Mouse (Mus musculus) lung, adult 2 months (tissue): ENCODE results near the gene Serinc1. TPM values are rescaled to one million over a fixed set of nuclear protein-coding genes. Genes with fewer than 3 reads are reported as not detected.

Experiments used
- DNase-seq: peaks from one replicate; pipeline ENCODE4 v3.0.0; 2022
- H3K4me1 ChIP-seq: fragments of 200-500 bp; 2 replicates; pipeline ENCODE4 v1.6.1; 2011; ENCODE audit warnings: low read length; ENCODE audit not compliant: control insufficient read depth, insufficient read depth
- H3K4me3 ChIP-seq: fragments of 200-500 bp; replicated peaks from 2 replicates; pipeline ENCODE3; 2011; ENCODE audit warnings: low read depth, mild to moderate bottlenecking, control low read depth, low read length; ENCODE audit errors: extremely low read depth
- CTCF ChIP-seq: fragments of 200-500 bp; IDR thresholded peaks from 2 replicates; pipeline ENCODE4 v1.5.1; 2011; ENCODE audit warnings: mild to moderate bottlenecking, low read length, control low read depth; ENCODE audit not compliant: insufficient read depth
- POLR2A ChIP-seq: fragments of 200-500 bp; IDR thresholded peaks from 2 replicates; pipeline ENCODE4 v1.6.1; 2011; ENCODE audit warnings: low read depth, mild to moderate bottlenecking, control low read depth, low read length, borderline replicate concordance; ENCODE audit errors: extremely low read depth
- WGBS: fragments of 180-500 bp; shearing (Covaris S2); methylation state at CpG from one replicate; pipeline ENCODE4 v1.1.7; 2018; 5-methylcytosine and 5-hydroxymethylcytosine counted together
- polyA plus RNA-seq: library from polyadenylated mRNA; depleted of rRNA; stranded (reverse); fragments of >200 nt; gene quantifications from 2 replicates; pipeline ENCODE4 v1.2.3, GENCODE M21; 2012

Serinc1 gene
- polyA plus RNA-seq, 1 experiment: 75.5 TPM

DNA sequence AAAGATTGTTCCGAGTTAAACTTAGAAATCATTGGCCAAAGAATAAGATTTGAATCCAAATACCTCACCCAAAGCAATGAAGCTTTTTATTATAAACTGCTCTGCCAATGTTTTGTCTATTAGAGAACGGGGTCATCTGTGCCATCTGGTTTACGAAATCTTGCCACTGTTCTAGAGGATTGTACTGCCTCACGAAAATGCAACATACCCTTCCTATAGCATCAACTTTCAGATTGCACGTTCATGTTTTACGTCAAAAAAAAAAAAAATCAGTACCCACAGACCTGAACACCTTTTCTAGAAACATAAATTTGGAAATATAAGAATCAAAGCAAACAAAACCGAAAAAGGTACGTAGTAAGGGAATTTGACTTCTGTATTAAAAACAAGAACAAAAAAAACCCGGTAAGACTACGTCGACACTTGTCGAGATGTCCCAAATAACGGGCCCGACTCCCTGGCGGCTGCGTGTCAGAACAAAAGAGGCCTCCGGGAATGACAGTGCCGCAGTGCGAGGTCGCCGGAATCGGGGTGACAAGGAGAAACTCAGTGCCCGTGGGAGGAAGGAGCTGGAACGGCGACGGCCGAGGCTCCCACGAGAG is 613 bp downstream of the Serinc1 start:
- H3K4me1 ChIP-seq: peaks cover 10% of the 10 kb centered on the region
- 2% methylated on average over 28 of the region's 28 CpGs for WGBS
- no peak for TF ChIP-seq CTCF
- no peak for TF ChIP-seq POLR2A
- no peak for DNase-seq
- peak overlapping the region; percentile 88 for H3K4me3 ChIP-seq

DNA sequence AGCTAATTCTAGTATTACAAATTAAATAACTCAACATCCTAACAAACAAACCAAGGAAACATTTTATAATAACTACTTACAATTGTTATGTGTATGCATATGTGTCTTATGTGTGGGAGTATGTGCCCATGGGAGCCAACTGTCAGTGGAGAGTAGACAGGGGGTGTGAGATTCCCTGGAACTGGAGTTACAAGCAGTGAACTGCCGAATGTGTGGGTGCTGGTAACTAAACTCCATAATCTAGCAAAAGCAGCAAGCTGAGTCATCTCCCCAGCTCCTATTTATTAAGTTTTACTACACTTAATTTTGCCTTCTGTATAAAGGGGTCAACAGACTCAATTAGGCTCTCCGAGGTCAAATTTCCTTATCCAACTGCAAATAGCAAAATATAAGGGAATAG is 1.3 kb downstream of the Serinc1 start:
- no peak for DNase-seq
- Histone ChIP-seq H3K4me1 (peaks cover 10% of the 10 kb centered on the region), H3K4me3 (peak overlapping the region; percentile 88)
- WGBS: 49% methylated on average over 2 of the region's 2 CpGs
- no peak for TF ChIP-seq POLR2A
- no peak for TF ChIP-seq CTCF

DNA sequence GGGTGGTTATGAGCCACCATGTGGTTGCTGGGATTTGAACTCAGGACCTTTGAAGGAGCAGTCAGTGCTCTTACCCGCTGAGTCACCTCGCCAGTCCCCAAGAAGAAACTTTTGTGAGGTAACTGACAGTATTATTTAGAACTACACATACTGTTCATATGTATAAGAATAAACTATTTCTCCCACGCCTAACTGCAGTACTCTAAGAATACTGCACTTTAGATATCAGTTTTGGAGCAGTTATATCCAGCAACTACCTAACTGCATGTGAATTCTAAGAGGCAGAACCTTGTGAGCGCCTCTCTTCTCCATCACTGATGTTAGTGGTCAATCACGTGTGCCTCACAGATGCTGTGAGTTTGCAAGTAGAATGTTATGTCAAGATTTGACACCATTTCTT is 5.9 kb downstream of the Serinc1 start:
- Histone ChIP-seq H3K4me3 (no peak overlapping the region), H3K4me1 (peaks cover 8% of the 10 kb centered on the region)
- TF ChIP-seq POLR2A (no peak), CTCF (no peak)
- DNase-seq: no peak
- 95% methylated on average over 5 of the region's 5 CpGs for WGBS

DNA sequence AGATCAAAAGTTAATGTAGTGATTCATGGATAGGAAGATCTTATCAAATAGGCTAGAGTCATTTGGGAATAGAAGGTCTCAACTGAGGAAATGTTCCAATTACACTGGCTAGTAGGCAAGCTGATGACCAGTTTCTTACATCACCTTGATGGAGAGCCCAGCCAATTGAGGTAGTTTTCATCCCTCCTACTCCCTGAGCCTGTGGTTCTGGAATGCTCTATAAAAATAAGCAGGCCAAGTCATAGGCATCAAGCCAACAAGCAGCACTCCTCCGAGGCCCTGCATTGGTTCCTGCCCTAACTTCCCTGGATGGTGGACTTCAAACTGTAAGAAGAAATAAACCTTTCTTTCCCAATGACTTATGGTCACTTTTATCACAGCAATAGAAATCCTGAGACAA is 17.1 kb downstream of the Serinc1 start:
- TF ChIP-seq CTCF: no peak
- no peak for TF ChIP-seq POLR2A
- Histone ChIP-seq H3K4me1 (no peaks in the 10 kb centered on the region), H3K4me3 (no peak overlapping the region)
- 48% methylated on average over 1 of the region's 1 CpGs for WGBS
- no peak for DNase-seq

DNA sequence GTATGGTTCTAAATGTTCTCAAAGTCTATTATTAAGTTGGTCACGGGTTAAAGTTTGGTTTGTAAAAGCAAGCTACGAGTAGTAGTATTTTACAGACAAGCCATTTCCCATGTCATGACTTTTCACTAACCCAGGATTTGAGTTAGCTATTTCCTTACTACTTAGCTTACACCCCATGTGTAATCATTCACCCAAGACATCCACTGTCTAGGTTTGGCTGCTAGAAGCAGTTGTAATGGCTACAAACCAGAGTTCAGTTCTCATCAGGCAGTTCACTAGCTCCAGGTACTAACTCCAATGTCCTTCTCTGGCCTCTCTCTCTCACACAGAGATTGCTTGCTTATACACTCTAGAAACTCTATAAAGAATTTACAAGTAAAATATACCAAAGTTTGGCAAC is 17.7 kb downstream of the Serinc1 start:
- 100% methylated on average over 2 of the region's 2 CpGs for WGBS

DNA sequence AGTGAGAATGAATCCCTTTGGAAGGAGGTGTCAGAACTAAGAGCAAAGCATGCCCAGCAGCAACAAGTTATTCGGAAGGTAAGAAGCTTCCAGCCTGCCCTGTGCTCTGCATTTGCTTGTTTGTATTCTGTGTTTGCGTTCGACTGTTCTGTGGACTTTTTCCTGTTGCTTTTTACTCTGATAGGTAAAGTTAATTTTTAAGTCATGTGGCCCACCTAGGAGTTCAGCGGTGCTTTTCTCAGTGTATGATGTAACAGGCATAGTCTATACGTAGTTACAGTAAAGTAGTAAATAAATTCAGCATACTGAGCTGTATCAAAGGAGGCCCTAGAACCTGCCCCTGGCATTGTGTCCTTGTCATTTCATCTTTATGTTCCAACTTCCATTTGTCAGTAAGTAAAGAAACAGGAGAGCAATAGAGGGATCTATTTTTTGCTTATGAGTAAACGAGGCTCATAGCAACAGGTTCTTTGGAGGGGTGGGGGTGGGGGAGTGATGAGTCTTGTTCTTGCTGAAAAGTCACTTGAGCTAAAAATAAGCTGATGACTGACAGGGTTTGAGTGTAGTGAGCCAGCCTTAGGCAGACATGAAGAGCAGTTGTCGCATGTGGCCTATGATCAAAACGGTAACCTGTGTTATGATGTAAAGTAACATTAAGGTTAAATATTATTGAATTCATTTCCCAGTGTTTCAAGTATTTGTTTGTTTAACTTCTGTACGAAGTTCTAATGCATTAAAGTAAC is 32.7 kb downstream of the Serinc1 start:
- DNase-seq: no peak
- Histone ChIP-seq H3K4me1 (no peaks in the 10 kb centered on the region; the same call in 1 of the 2 replicates), H3K4me3 (no peak overlapping the region)
- TF ChIP-seq POLR2A (no peak), CTCF (no peak)
- 60% methylated on average over 9 of the region's 9 CpGs for WGBS

More for the DNA sequence above, 17.7 kb downstream of the Serinc1 start:
- H3K4me3 ChIP-seq: no peak overlapping the region
- no peaks in the 10 kb centered on the region for H3K4me1 ChIP-seq
- TF ChIP-seq CTCF (no peak), POLR2A (no peak)
- no peak for DNase-seq

DNA sequence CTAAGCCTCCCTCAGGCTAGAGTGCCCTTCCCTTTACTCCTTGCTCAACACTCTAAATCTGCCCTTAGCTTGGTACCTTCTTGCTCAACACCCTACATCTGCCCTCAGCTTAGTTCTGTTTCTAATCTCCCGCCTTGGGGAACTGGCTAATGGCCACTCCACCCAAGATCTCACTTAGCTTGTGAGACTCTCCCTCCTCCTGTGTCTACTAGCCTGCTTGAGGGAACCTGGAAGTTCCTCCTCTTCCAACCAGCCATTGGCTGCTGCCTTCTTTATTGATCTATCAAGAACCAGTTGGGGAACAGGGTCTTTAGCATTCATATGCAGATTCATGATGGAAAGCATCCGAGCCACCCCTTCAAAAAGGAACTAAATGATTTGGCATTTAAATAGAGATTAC is 40.3 kb downstream of the Serinc1 start:
- no peak for TF ChIP-seq POLR2A
- no peak for TF ChIP-seq CTCF
- no peak for DNase-seq
- Histone ChIP-seq H3K4me1 (peaks cover 2% of the 10 kb centered on the region; the same call in 1 of the 2 replicates), H3K4me3 (no peak overlapping the region)
- WGBS: 81% methylated on average over 2 of the region's 2 CpGs

DNA sequence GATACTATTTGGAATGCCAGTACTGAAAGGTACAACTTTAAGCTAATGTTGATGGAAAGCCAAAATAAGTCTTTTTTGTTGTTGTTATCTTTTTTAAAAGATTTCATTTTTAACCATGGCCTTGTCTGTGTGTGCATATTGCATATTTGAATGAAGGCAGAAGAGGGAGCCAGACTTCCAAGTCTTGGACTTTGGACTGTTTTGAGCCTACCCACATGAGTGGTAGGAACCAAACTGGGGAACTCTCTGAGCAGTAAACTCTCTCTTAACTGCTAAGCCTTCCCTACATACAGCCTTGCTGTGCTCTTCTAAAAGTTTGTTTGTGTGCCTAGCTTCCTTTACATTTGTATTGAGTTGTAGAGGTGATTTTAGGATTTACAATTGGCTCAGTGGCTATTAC is 43.7 kb downstream of the Serinc1 start:
- Histone ChIP-seq H3K4me3 (no peak overlapping the region), H3K4me1 (peaks cover 2% of the 10 kb centered on the region; the same call in 1 of the 2 replicates)
- TF ChIP-seq POLR2A (no peak), CTCF (no peak)
- DNase-seq: no peak

DNA sequence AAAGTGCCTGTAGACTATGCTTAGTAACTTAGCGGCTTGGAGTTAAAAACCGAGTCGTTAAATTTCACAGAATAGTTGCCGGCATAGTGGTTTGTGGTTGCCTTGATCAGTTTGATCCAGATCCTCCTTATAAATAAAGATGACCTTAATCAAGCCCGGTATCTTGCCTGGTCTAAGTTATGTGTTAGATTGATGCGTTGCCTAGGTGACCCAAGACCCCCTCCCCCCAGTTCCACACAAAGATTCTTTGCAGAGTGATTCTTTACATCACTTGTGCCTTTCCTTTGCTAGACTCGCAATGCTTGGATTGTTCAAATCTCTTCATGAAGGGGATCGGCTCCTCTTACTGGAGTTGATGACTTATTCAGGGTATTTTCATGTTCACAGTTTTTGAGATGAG is 45.1 kb downstream of the Serinc1 start:
- peaks cover 2% of the 10 kb centered on the region; the same call in 1 of the 2 replicates for H3K4me1 ChIP-seq
- H3K4me3 ChIP-seq: peak overlapping the region; percentile 34
- WGBS: 2% methylated on average over 8 of the region's 8 CpGs
- no peak for DNase-seq
- TF ChIP-seq CTCF (no peak), POLR2A (no peak)

DNA sequence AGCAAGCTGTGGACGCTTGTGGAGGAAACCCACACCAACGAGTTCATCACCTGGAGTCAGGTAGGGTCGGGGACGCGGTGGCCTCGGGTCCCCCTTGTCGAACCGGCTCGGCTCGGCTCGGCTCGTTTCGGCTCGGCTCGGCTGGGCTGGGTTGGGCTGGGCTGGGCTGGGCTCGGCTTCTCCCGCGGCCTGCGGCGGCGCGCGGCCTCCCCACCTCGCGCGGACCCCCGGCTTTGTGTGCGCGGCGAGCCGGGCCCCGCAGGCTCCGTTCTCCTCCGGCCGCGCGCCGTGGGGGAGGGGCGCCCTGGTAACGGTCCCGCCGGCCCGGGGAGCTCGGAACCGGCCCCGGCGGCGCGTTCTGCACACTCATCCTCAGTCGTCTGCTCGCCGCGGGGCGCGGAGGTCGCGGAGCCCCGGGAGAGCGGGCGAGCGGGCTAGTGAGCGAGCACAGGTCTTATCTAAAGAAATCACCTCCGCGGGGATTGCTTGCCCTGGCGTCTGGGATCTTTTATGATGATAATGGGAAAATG is 45.7 kb downstream of the Serinc1 start:
- Histone ChIP-seq H3K4me1 (peaks cover 2% of the 10 kb centered on the region; the same call in 1 of the 2 replicates), H3K4me3 (peak overlapping the region; percentile 100)
- no peak for DNase-seq
- TF ChIP-seq POLR2A (no peak), CTCF (no peak)
- WGBS: under 1% methylated on average over 65 of the region's 65 CpGs
